Mouse (Mus musculus): ENCODE measurements around the gene Micall1. TPM values are rescaled to one million over a fixed set of nuclear protein-coding genes. Genes with fewer than 3 reads are reported as not detected.

The Micall1 gene
- total and polyA plus RNA-seq, 3 experiments: 1.7 to 8.9 (median 6.7) TPM

GRCm38 (mm10) chr15:79123751-79124150 lies 15.1 kb downstream of the Micall1 start:
- Histone ChIP-seq H3K9me3 (replicated peaks; ENCODE audit: low read length) (peaks cover 11% of the 10 kb centered on the region), H3K27ac (ENCODE audit: insufficient read depth, low read depth) (no peak overlapping the region), H3K4me3 (replicated peaks in 1 of 3; ENCODE audit: low read depth in 2 of 3, low read length in 2 of 3, poor library complexity in 1 of 3) (no peak overlapping the region), H3K4me1 (ENCODE audit: control insufficient read depth in 1 of 2, insufficient read depth in 2 of 2) (no peaks in the 10 kb centered on the region), H3K27me3 (replicated peaks) (no peaks in the 10 kb centered on the region), H3K79me2 (replicated peaks; ENCODE audit: control insufficient read depth, extremely low read depth, insufficient read depth, poor library complexity, severe bottlenecking) (no peaks in the 10 kb centered on the region), H3K4me2 (ENCODE audit: insufficient read depth, low read depth, poor library complexity, severe bottlenecking) (no peak overlapping the region), H3K9ac (ENCODE audit: insufficient read depth, low read depth) (no peak overlapping the region), H3K36me3 (replicated peaks in 1 of 2; ENCODE audit: control insufficient read depth in 1 of 2, insufficient read depth in 1 of 2, low read length in 1 of 2) (peaks cover 79 to 99% of the 10 kb centered on the region in 2 experiments)
- in situ Hi-C loops (cut with MboI; ENCODE audit: low pct_ligation_motif_present, low pct_unique_long_range_greater_than_20kb, low sequenced_read_pairs) (no loop called here), dilution Hi-C loops (cut with MboI; ENCODE audit: extremely low pct_ligation_motif_present, extremely low pct_unique_long_range_greater_than_20kb, low sequenced_read_pairs) (no loop called here)
- TF ChIP-seq CHD2 (IDR thresholded peaks at IDR 0.05; ENCODE audit: low read length): no peak
- TF ChIP-seq RAD21 (IDR thresholded peaks at IDR 0.05; ENCODE audit: low read depth, low read length): no peak
- no peak for TF ChIP-seq ZKSCAN1 (IDR thresholded peaks at IDR 0.05; ENCODE audit: borderline replicate concordance, low read depth, low read length)
- no peak for DNase-seq (ENCODE audit: extremely low read depth)

GRCm38 (mm10) chr15:79124331-79124875 lies 15.7 kb downstream of the Micall1 start:
- Histone ChIP-seq H3K9ac (ENCODE audit: insufficient read depth, low read depth) (no peak overlapping the region), H3K4me1 (ENCODE audit: control insufficient read depth in 1 of 2, insufficient read depth in 2 of 2) (no peaks in the 10 kb centered on the region), H3K27ac (ENCODE audit: insufficient read depth, low read depth) (no peak overlapping the region), H3K4me2 (ENCODE audit: insufficient read depth, low read depth, poor library complexity, severe bottlenecking) (no peak overlapping the region), H3K36me3 (replicated peaks in 1 of 2; ENCODE audit: control insufficient read depth in 1 of 2, insufficient read depth in 1 of 2, low read length in 1 of 2) (peaks cover 78 to 98% of the 10 kb centered on the region in 2 experiments), H3K9me3 (replicated peaks; ENCODE audit: low read length) (peaks cover 11% of the 10 kb centered on the region), H3K27me3 (replicated peaks) (no peaks in the 10 kb centered on the region), H3K79me2 (replicated peaks; ENCODE audit: control insufficient read depth, extremely low read depth, insufficient read depth, poor library complexity, severe bottlenecking) (no peaks in the 10 kb centered on the region), H3K4me3 (replicated peaks in 1 of 3; ENCODE audit: low read depth in 2 of 3, low read length in 2 of 3, poor library complexity in 1 of 3) (no peak overlapping the region)
- DNase-seq (ENCODE audit: extremely low read depth): no peak
- dilution Hi-C loops (cut with MboI; ENCODE audit: extremely low pct_ligation_motif_present, extremely low pct_unique_long_range_greater_than_20kb, low sequenced_read_pairs) (no loop called here), in situ Hi-C loops (cut with MboI; ENCODE audit: low pct_ligation_motif_present, low pct_unique_long_range_greater_than_20kb, low sequenced_read_pairs) (no loop called here)
- TF ChIP-seq ZKSCAN1 (IDR thresholded peaks at IDR 0.05; ENCODE audit: borderline replicate concordance, low read depth, low read length): no peak
- TF ChIP-seq MAZ (IDR thresholded peaks at IDR 0.05; ENCODE audit: low read depth, low read length): no peak
- TF ChIP-seq POLR2A (IDR thresholded peaks at IDR 0.05; ENCODE audit: low read depth, low read length): no peak
- no peak for TF ChIP-seq USF1 (IDR thresholded peaks at IDR 0.05; ENCODE audit: low read depth, low read length)
- no peak for TF ChIP-seq SMC3 (IDR thresholded peaks at IDR 0.05; ENCODE audit: low read depth, low read length)
- no peak for TF ChIP-seq NRF1 (IDR thresholded peaks at IDR 0.05; ENCODE audit: low read depth, low read length)
- no peak for TF ChIP-seq USF2 (conservative IDR thresholded peaks at IDR 0.05; ENCODE audit: low read depth, low read length)
- no peak for TF ChIP-seq ZNF384 (IDR thresholded peaks at IDR 0.05; ENCODE audit: low read depth, low read length)
- no peak for TF ChIP-seq SIN3A (IDR thresholded peaks at IDR 0.05; ENCODE audit: low read length)
- TF ChIP-seq JUN (IDR thresholded peaks at IDR 0.05; ENCODE audit: insufficient read depth, low read depth, low read length): no peak
- TF ChIP-seq MAFK (IDR thresholded peaks at IDR 0.05; ENCODE audit: insufficient replicate concordance, low read length): no peak
- TF ChIP-seq ZC3H11A (IDR thresholded peaks at IDR 0.05; ENCODE audit: low read depth, low read length): no peak
- TF ChIP-seq MXI1 (IDR thresholded peaks at IDR 0.05; ENCODE audit: low read depth, low read length): no peak
- TF ChIP-seq TCF12 (IDR thresholded peaks at IDR 0.05; ENCODE audit: low read depth, low read length): no peak

All from CH12.LX (cell line).